25 mouse cellular contexts compared by ENCODE assay signal in the genomic region with DNA sequence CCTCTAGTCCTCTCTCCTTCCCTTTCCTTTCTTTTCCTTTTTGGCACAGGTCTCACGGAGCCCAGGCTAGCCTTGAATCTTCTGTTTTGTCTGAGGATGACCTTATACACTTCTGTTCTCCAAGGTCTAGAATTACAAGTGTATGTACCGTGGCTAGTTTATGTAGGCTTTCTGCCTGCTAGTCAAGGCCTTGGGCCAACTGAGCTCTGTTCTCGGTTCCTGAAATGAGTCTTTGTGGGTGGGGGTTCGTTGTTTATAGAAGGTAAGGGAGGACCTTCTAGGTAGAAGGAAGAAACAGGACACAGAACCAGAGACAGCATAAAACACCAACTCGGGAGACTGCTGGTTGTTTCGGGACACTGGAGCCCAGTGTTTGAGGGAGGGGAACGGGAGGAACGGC.
"Had no signal": no experiment of that assay in that cellular context is flagged by ENCODE, and none has a peak within 500 bp of the region (broad histone marks: within the 10 kb centered on the region; RNA-seq: fewer than 3 reads in every experiment).

No protein-coding gene starts in this region.

- H3K4me1 ChIP-seq: embryonic facial prominence, embryonic 12.5 days; embryonic facial prominence, embryonic 13.5 days; embryonic facial prominence, embryonic 15.5 days; forebrain, embryonic 10.5 days; forebrain, embryonic 12.5 days; forebrain, embryonic 13.5 days; forebrain, embryonic 15.5 days had no signal

- H3K9me3 ChIP-seq: embryonic facial prominence, embryonic 10.5 days; embryonic facial prominence, embryonic 12.5 days; embryonic facial prominence, embryonic 13.5 days; embryonic facial prominence, embryonic 15.5 days; forebrain, embryonic 10.5 days; forebrain, embryonic 12.5 days; forebrain, embryonic 13.5 days; forebrain, embryonic 15.5 days had no signal

- H3K9ac ChIP-seq: embryonic facial prominence, embryonic 12.5 days; embryonic facial prominence, embryonic 13.5 days; embryonic facial prominence, embryonic 15.5 days; forebrain, embryonic 12.5 days; forebrain, embryonic 13.5 days; forebrain, embryonic 15.5 days; forebrain, postnatal 0 days had no signal

- H3K27me3 ChIP-seq: embryonic facial prominence, embryonic 12.5 days; embryonic facial prominence, embryonic 13.5 days; embryonic facial prominence, embryonic 15.5 days; forebrain, embryonic 12.5 days; forebrain, embryonic 13.5 days; forebrain, embryonic 15.5 days had no signal

- H3K4me3 ChIP-seq: embryonic facial prominence, embryonic 10.5 days; embryonic facial prominence, embryonic 12.5 days; embryonic facial prominence, embryonic 13.5 days; embryonic facial prominence, embryonic 15.5 days; erythroblast, embryonic 14.5 days; forebrain, embryonic 10.5 days; forebrain, embryonic 12.5 days; forebrain, embryonic 13.5 days; forebrain, embryonic 15.5 days; gastrocnemius, adult 2 months; heart, adult 2 months had no signal

- H3K36me3 ChIP-seq: embryonic facial prominence, embryonic 12.5 days; embryonic facial prominence, embryonic 13.5 days; embryonic facial prominence, embryonic 15.5 days; forebrain, embryonic 12.5 days; forebrain, embryonic 15.5 days had no signal

- H3K27ac ChIP-seq: embryonic facial prominence, embryonic 10.5 days; embryonic facial prominence, embryonic 12.5 days; embryonic facial prominence, embryonic 13.5 days; embryonic facial prominence, embryonic 15.5 days; forebrain, embryonic 10.5 days; forebrain, embryonic 12.5 days; forebrain, embryonic 13.5 days; forebrain, embryonic 15.5 days; gastrocnemius, adult 2 months; heart, adult 2 months had no signal

- H3K4me2 ChIP-seq: embryonic facial prominence, embryonic 12.5 days; embryonic facial prominence, embryonic 13.5 days; embryonic facial prominence, embryonic 15.5 days; forebrain, embryonic 12.5 days; forebrain, embryonic 13.5 days; forebrain, embryonic 15.5 days had no signal

- DNase-seq: cerebellum, adult 8-10 months; cerebellum, adult 9-10 months; cerebellum, adult 9-11 months; cerebellum, postnatal 10 days; cerebellum, postnatal 14 days; cerebellum, postnatal 25 days; cerebellum, postnatal 36 days; embryo, embryonic 11 days; forebrain, postnatal 0 days; gastrocnemius, adult 2 months; gastrocnemius, postnatal 10 days; gastrocnemius, postnatal 14 days; gastrocnemius, postnatal 25 days; gastrocnemius, postnatal 36 days; heart, adult 18-20 months; heart, adult 2 months had no signal
